Mouse (Mus musculus) erythroblast, embryonic 14.5 days (primary cell): ENCODE results near the gene Cyb561d1.

Experiments used
- GATA1 ChIP-seq: IDR thresholded peaks from 2 replicates; pipeline ENCODE4 v1.6.1; 2012; ENCODE audit warnings: low read length, inconsistent platforms, mixed read lengths
- TAL1 ChIP-seq: IDR thresholded peaks from 3 replicates; pipeline ENCODE4 v1.6.1; 2012; ENCODE audit warnings: low read length, inconsistent platforms, mixed read lengths

DNA sequence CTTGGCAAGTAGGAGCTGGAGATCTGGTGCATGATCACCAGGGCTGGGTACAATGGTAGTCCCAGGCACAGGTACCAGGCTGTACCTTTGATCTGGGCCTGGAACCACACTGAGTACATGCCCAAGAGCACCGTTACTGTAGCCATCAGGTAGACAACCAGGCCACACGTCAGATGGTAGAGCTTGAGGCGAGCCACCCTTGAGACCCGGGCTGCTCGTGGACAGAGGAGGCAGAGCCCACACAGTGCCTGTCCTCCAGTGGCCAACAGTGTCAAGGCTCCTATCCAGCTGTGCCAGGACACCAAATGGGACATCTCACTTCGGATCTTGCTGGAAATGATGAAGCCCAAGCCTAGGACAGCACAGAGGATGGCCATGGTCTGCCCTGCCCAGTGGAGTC lies 1.8 kb downstream of the Cyb561d1 start:
- TF ChIP-seq GATA1 (no peak), TAL1 (no peak)
